Mouse (Mus musculus) right cerebral cortex, postnatal 4 days (tissue): ENCODE measurements around the gene Phactr2.

Source experiments
- DNase-seq: peaks from one replicate; pipeline ENCODE4 v3.0.0-alpha.2; 2022

The Phactr2 gene

GRCm38 (mm10) chr10:13323806-13324411, 150.3 kb downstream of the Phactr2 start:
- DNase-seq: peak; percentile 44

- no peak for DNase-seq
Observed at GRCm38 (mm10) chr10:13323139-13323805, 150.9 kb downstream of the Phactr2 start.

GRCm38 (mm10) chr10:13314999-13315398, 159.2 kb downstream of the Phactr2 start:
- DNase-seq: no peak

GRCm38 (mm10) chr10:13312576-13312975, 161.6 kb downstream of the Phactr2 start:
- no peak for DNase-seq

- no peak for DNase-seq
Observed at GRCm38 (mm10) chr10:13311612-13312011, 162.6 kb downstream of the Phactr2 start.

GRCm38 (mm10) chr10:13310075-13310474, 164.1 kb downstream of the Phactr2 start:
- DNase-seq: no peak

- peak; percentile 5 for DNase-seq
Observed at GRCm38 (mm10) chr10:13304641-13305241, 169.5 kb downstream of the Phactr2 start.

GRCm38 (mm10) chr10:13303271-13304265, 170.6 kb downstream of the Phactr2 start:
- DNase-seq: no peak

- DNase-seq: no peak
Observed at GRCm38 (mm10) chr10:13300601-13301000, 173.6 kb downstream of the Phactr2 start.

GRCm38 (mm10) chr10:13300196-13300595, 174.0 kb downstream of the Phactr2 start:
- DNase-seq: no peak

- DNase-seq: no peak
Observed at GRCm38 (mm10) chr10:13294886-13295285, 179.3 kb downstream of the Phactr2 start.

- DNase-seq: no peak
Observed at GRCm38 (mm10) chr10:13292026-13292425, 182.2 kb downstream of the Phactr2 start.

- DNase-seq: no peak
Observed at GRCm38 (mm10) chr10:13289252-13289961, 184.8 kb downstream of the Phactr2 start.

GRCm38 (mm10) chr10:13288296-13288695, 185.9 kb downstream of the Phactr2 start:
- no peak for DNase-seq

- DNase-seq: no peak
Observed at GRCm38 (mm10) chr10:13283441-13283840, 190.8 kb downstream of the Phactr2 start.

- DNase-seq: no peak
Observed at GRCm38 (mm10) chr10:13280298-13280853, 193.8 kb downstream of the Phactr2 start.

- no peak for DNase-seq
Observed at GRCm38 (mm10) chr10:13276298-13276697, 197.9 kb downstream of the Phactr2 start.

GRCm38 (mm10) chr10:13275152-13275551, 199.1 kb downstream of the Phactr2 start:
- DNase-seq: no peak

GRCm38 (mm10) chr10:13274699-13275098, 199.5 kb downstream of the Phactr2 start:
- DNase-seq: no peak

- DNase-seq: no peak
Observed at GRCm38 (mm10) chr10:13273756-13274155, 200.5 kb downstream of the Phactr2 start.

- no peak for DNase-seq
Observed at GRCm38 (mm10) chr10:13271716-13272115, 202.5 kb downstream of the Phactr2 start.

- DNase-seq: no peak
Observed at GRCm38 (mm10) chr10:13271099-13271498, 203.1 kb downstream of the Phactr2 start.
